Mouse (Mus musculus) heart, postnatal 0 days (tissue): ENCODE results near the gene Mob3c.

Experiments used
- CTCF ChIP-seq: IDR thresholded peaks from 2 replicates; pipeline ENCODE4 v1.5.1; 2016; ENCODE audit warnings: antibody characterized with exemption, control low read depth, low read depth
- EP300 ChIP-seq: IDR thresholded peaks from 2 replicates; pipeline ENCODE4 v1.6.1; 2016; ENCODE audit warnings: antibody characterized with exemption, low read depth

DNA sequence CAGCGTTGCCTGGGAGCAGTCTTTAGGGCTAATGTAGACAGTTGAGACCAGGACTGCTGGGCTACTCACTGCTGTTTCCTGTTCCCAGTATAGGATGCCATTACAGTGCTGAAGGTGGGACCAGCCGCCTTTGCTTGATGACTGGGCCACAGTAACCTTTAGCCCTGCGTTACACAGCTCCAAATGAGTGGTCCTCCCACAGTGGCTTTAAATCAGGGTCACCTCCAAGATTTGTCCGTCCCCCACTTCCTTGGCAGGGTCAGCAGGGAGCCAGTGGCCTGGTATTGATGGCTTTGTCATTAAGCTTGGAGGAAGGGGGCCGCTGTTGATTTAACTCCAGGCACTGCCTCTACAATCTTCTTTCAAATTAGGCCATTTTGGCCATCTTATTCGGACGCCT is 35.5 kb downstream of the Mob3c start:
- TF ChIP-seq CTCF = no peak
- TF ChIP-seq EP300 = no peak
